Mouse (Mus musculus): ENCODE results near the gene Farp1.

Farp1 gene

GRCm38 (mm10) chr14:121145291-121145690 is 110.3 kb downstream of the Farp1 start:
- no peak for DNase-seq (ENCODE audit: low read depth, low spot score)

GRCm38 (mm10) chr14:121145698-121146097 is 110.7 kb downstream of the Farp1 start:
- DNase-seq (ENCODE audit: low read depth, low spot score): peak; percentile 58

- no peak for DNase-seq (ENCODE audit: low read depth, low spot score)
Observed at GRCm38 (mm10) chr14:121146213-121146612, 111.2 kb downstream of the Farp1 start.

- no peak for DNase-seq (ENCODE audit: low read depth, low spot score)
Observed at GRCm38 (mm10) chr14:121147026-121147425, 112.0 kb downstream of the Farp1 start.

- DNase-seq (ENCODE audit: low read depth, low spot score): peak; percentile 95
Observed at GRCm38 (mm10) chr14:121148088-121148785, 113.2 kb downstream of the Farp1 start.

GRCm38 (mm10) chr14:121149984-121150383 is 115.0 kb downstream of the Farp1 start:
- DNase-seq (ENCODE audit: low read depth, low spot score): peak; percentile 61

GRCm38 (mm10) chr14:121151837-121152236 is 116.8 kb downstream of the Farp1 start:
- peak; percentile 47 for DNase-seq (ENCODE audit: low read depth, low spot score)

GRCm38 (mm10) chr14:121152771-121153170 is 117.8 kb downstream of the Farp1 start:
- no peak for DNase-seq (ENCODE audit: low read depth, low spot score)

- DNase-seq (ENCODE audit: low read depth, low spot score): peak; percentile 65
Observed at GRCm38 (mm10) chr14:121153260-121153659, 118.3 kb downstream of the Farp1 start.

GRCm38 (mm10) chr14:121155173-121155572 is 120.2 kb downstream of the Farp1 start:
- DNase-seq (ENCODE audit: low read depth, low spot score): no peak

- no peak for DNase-seq (ENCODE audit: low read depth, low spot score)
Observed at GRCm38 (mm10) chr14:121158616-121159015, 123.6 kb downstream of the Farp1 start.

GRCm38 (mm10) chr14:121162822-121163221 is 127.8 kb downstream of the Farp1 start:
- no peak for DNase-seq (ENCODE audit: low read depth, low spot score)

GRCm38 (mm10) chr14:121164866-121165265 is 129.9 kb downstream of the Farp1 start:
- peak; percentile 46 for DNase-seq (ENCODE audit: low read depth, low spot score)

GRCm38 (mm10) chr14:121165408-121166037 is 130.5 kb downstream of the Farp1 start:
- peak; percentile 86 for DNase-seq (ENCODE audit: low read depth, low spot score)

- no peak for DNase-seq (ENCODE audit: low read depth, low spot score)
Observed at GRCm38 (mm10) chr14:121166038-121166436, 131.0 kb downstream of the Farp1 start.

- peak; percentile 70 for DNase-seq (ENCODE audit: low read depth, low spot score)
Observed at GRCm38 (mm10) chr14:121168716-121169115, 133.7 kb downstream of the Farp1 start.

- no peak for DNase-seq (ENCODE audit: low read depth, low spot score)
Observed at GRCm38 (mm10) chr14:121170321-121170720, 135.3 kb downstream of the Farp1 start.

GRCm38 (mm10) chr14:121172065-121173036 is 137.4 kb downstream of the Farp1 start:
- peak; percentile 91 for DNase-seq (ENCODE audit: low read depth, low spot score)

- no peak for DNase-seq (ENCODE audit: low read depth, low spot score)
Observed at GRCm38 (mm10) chr14:121175385-121175784, 140.4 kb downstream of the Farp1 start.

- peak; percentile 56 for DNase-seq (ENCODE audit: low read depth, low spot score)
Observed at GRCm38 (mm10) chr14:121175861-121176260, 140.9 kb downstream of the Farp1 start.

GRCm38 (mm10) chr14:121177907-121178306 is 142.9 kb downstream of the Farp1 start:
- no peak for DNase-seq (ENCODE audit: low read depth, low spot score)

GRCm38 (mm10) chr14:121180611-121181010 is 145.6 kb downstream of the Farp1 start:
- DNase-seq (ENCODE audit: low read depth, low spot score): no peak

Data from brain, adult 2 months (tissue).